Mouse (Mus musculus) kidney, adult 2 months (tissue): Measurements from ENCODE around the gene Olfr834. TPM values are rescaled to one million over a fixed set of nuclear protein-coding genes. Genes with fewer than 3 reads are reported as not detected.

Experiments
- DNase-seq: peaks from one replicate; pipeline ENCODE4 v3.0.0; 2021
- H3K27ac ChIP-seq: fragments of 200-500 bp; 2 replicates; pipeline ENCODE4 v1.5.1; 2012; ENCODE audit warnings: low read depth, low read length, control low read depth, inconsistent platforms; ENCODE audit not compliant: insufficient read depth
- H3K27me3 ChIP-seq: fragments of 200-500 bp; replicated peaks from 2 replicates; pipeline ENCODE4 v1.6.1; 2012; ENCODE audit warnings: mild to moderate bottlenecking, moderate library complexity, low read length, inconsistent platforms; ENCODE audit not compliant: control insufficient read depth, insufficient read depth
- H3K36me3 ChIP-seq: fragments of 200-500 bp; 2 replicates; pipeline ENCODE4 v1.6.1; 2012; ENCODE audit warnings: mild to moderate bottlenecking, moderate library complexity, low read length, inconsistent platforms; ENCODE audit not compliant: control insufficient read depth, insufficient read depth
- H3K4me1 ChIP-seq: fragments of 200-500 bp; 2 replicates; pipeline ENCODE4 v1.6.1; 2011; ENCODE audit warnings: low read length; ENCODE audit not compliant: control insufficient read depth, insufficient read depth
- H3K4me3 ChIP-seq: fragments of 200-500 bp; 2 replicates; pipeline ENCODE4 v1.5.1; 2011; ENCODE audit warnings: mild to moderate bottlenecking, low read depth, low read length, control low read depth; ENCODE audit not compliant: insufficient read depth
- CTCF ChIP-seq: fragments of 200-500 bp; conservative IDR thresholded peaks from 2 replicates; pipeline ENCODE4 v1.5.1; 2011; ENCODE audit warnings: low read depth, mild to moderate bottlenecking, control low read depth, low read length, moderate library complexity, mixed read lengths; ENCODE audit not compliant: insufficient read depth, insufficient read length
- POLR2A ChIP-seq: fragments of 200-500 bp; IDR thresholded peaks from one replicate; pipeline ENCODE4 v1.6.1; 2011; ENCODE audit warnings: low read depth, low read length, control low read depth
- WGBS: fragments of 180-500 bp; shearing (Covaris S2); methylation state at CpG from one replicate; pipeline ENCODE4 v1.1.7; 2018; 5-methylcytosine and 5-hydroxymethylcytosine counted together
- polyA plus RNA-seq: library from polyadenylated mRNA; depleted of rRNA; stranded (reverse); fragments of >200 nt; gene quantifications from 2 replicates; pipeline ENCODE4 v1.2.3, GENCODE M21; 2012; rRNA removed

The Olfr834 gene
- polyA plus RNA-seq = not detected in 2 replicates

DNA sequence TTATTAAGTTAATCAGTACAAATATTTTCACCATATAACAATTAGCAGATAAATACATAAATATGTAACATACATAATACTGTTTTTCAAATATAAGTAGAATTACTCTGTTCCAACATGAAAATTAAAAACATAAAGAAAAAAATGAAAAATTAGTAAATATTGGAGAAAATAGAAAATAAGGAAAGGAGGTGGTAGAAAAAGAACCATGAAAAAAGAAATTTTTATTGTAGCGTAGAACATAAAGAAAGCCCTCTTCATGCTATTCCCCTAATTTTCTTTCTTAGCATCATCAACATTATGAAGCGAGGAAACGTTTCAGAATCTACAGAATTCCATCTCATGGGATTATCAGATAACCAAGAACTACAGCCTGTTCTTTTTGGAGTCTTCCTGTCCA lies at the start of gene Olfr834:
TSS of gene Olfr834 (plus strand) at position 301 of the 400 bp plus-strand sequence.
- H3K27me3 ChIP-seq = no peaks in the 10 kb centered on the region
- no peak within 1 kb of the TSS for H3K4me3 ChIP-seq
- H3K4me1 ChIP-seq = no peaks in the 10 kb centered on the region
- DNase-seq = no peak
- H3K36me3 ChIP-seq = no peaks in the 10 kb centered on the region
- no peak within 1 kb of the TSS for H3K27ac ChIP-seq
- 77% methylated on average over 3 of the region's 3 CpGs for WGBS
- no peak for TF ChIP-seq CTCF
- no peak for TF ChIP-seq POLR2A

DNA sequence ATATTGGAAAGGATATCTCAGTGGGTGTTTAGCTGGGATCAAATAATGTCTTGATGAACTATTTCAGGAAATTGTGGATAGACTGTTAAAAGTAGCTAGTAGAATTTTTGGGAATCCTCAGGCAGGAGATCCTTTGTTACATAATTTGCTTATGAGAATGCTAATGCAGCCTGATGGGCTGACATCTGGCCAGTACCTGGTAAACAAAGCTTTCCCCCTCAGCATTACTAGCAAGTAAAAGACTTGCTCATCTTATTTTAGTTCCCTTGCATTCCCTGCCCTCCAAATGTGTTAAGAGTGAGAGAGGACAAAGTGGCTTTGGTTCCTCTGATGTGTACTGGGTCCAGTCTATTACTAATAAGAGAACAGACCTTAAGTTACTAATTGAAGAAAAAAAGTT lies 25.8 kb upstream of the Olfr834 start:
- Histone ChIP-seq H3K4me3 (no peak overlapping the region), H3K36me3 (no peaks in the 10 kb centered on the region), H3K27ac (no peak overlapping the region), H3K4me1 (no peaks in the 10 kb centered on the region), H3K27me3 (no peaks in the 10 kb centered on the region)
- no peak for DNase-seq
- TF ChIP-seq CTCF (no peak), POLR2A (no peak)

DNA sequence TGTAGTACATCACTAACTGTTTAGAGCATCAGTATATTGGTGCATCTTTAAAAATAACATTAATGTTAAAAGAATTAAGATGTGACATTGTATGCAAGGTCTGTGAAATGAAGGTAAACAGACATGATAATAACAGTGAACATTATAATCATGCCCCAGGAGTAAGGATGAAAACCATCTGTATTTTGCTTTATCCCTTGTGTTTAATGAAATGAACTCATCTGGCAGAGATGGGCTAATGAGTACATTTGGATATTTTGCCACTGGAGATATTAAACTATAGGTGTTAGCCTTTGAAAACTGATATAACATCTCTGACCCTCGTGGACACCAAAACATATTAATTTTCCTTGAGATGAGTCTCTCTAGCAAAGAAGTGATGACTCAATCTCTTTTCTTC lies 44.6 kb downstream of the Olfr834 start, which contains the start of gene Olfr835:
TSS of gene Olfr835 (plus strand) at position 301 of the 400 bp plus-strand sequence.
- Histone ChIP-seq H3K4me3 (no peak within 1 kb of the TSS), H3K4me1 (no peaks in the 10 kb centered on the region), H3K27ac (no peak within 1 kb of the TSS), H3K27me3 (no peaks in the 10 kb centered on the region), H3K36me3 (no peaks in the 10 kb centered on the region)
- WGBS = 42% methylated on average over 1 of the region's 1 CpGs
- TF ChIP-seq CTCF (no peak), POLR2A (no peak)
- no peak for DNase-seq

Other genes starting within 250 kb of the Olfr834 start
- not detected in 2 replicates for gene Olfr24, start 224.0 kb upstream of the Olfr834 start, polyA plus RNA-seq
- not detected in 2 replicates for gene Olfr828, start 168.5 kb upstream of the Olfr834 start, polyA plus RNA-seq
- gene Olfr829, start 133.1 kb upstream of the Olfr834 start, polyA plus RNA-seq = not detected in 2 replicates
- gene Olfr830, start 113.3 kb upstream of the Olfr834 start, polyA plus RNA-seq = not detected in 2 replicates
- not detected in 2 replicates for gene Olfr832, start 50.9 kb upstream of the Olfr834 start, polyA plus RNA-seq
- not detected in 2 replicates for gene Olfr835, start 44.7 kb downstream of the Olfr834 start, polyA plus RNA-seq
- gene Olfr836, start 132.4 kb downstream of the Olfr834 start, polyA plus RNA-seq = not detected in 2 replicates
- gene Olfr837, start 148.3 kb downstream of the Olfr834 start, polyA plus RNA-seq = not detected in 2 replicates
- not detected in 2 replicates for gene Olfr839-ps1, start 189.3 kb downstream of the Olfr834 start, polyA plus RNA-seq